Mouse (Mus musculus) c-Kit-positive CD71-positive TER-119-negative erythroid progenitor cells, embryonic 14.5 days (primary cell): ENCODE results near the gene Gnai2.
A peak's percentile ranks its signal among the peaks of the same experiment; 100 is the strongest.

Source experiments
- DNase-seq: peaks from one replicate; pipeline ENCODE4 v3.0.0-alpha.2; 2013; ENCODE audit warnings: low read depth

The Gnai2 gene

GRCm38 (mm10) chr9:107630576-107630975 is 4.6 kb downstream of the Gnai2 start:
- DNase-seq = no peak

- DNase-seq = no peak
Measured at GRCm38 (mm10) chr9:107629901-107630425, 5.2 kb downstream of the Gnai2 start.

DNA sequence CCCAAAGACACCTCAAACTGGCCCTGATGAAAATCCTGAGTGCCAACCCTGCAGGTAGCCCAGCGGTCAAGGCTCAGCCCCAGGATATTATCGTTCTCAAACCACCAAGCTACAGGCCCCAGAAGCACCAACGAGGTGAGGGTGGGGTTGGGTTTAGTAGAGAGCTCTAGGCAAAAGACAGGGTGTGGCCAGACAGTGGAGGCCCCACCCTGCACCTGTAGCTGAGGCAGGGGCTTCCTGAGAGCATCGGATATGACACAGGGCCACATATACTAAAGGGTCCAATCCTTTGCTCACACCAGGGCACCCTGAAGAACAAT is 5.8 kb downstream of the Gnai2 start:
- DNase-seq = no peak

DNA sequence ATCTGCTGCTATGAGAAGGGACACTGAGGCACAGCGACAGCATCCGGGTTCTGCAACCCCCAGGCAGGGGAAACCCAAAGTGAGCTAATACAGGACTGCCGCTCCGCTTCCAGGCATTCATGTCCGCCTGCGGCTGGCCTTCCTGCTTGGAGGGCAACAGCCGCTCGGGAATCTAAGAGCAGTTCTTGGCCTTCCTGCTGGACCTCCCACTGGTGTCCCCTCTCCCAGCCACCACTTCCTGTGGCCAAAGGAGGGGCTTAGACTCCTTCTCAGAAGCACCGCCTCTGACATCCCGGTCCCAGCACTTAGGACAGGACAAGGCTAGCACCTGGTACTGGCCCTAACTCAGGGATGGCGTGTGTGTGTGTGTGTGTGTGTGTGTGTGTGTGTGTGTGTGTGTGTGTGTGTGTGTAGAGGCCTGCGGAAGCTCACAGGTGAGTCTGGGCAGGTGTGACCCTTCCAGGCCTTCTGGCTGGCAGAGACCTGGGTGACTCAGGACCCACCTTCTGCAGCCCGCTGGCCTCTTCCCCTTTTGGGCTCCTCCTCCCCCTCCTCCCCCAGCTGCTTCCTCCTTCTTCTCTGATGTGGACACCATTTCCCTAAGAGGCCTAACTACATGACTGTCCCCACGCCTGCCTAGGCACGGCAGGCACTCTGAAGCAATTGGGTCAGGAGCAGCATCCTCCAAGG is 6.3 kb downstream of the Gnai2 start:
- no peak for DNase-seq

- DNase-seq = no peak
Measured at GRCm38 (mm10) chr9:107627387-107628255, 7.5 kb downstream of the Gnai2 start.

DNA sequence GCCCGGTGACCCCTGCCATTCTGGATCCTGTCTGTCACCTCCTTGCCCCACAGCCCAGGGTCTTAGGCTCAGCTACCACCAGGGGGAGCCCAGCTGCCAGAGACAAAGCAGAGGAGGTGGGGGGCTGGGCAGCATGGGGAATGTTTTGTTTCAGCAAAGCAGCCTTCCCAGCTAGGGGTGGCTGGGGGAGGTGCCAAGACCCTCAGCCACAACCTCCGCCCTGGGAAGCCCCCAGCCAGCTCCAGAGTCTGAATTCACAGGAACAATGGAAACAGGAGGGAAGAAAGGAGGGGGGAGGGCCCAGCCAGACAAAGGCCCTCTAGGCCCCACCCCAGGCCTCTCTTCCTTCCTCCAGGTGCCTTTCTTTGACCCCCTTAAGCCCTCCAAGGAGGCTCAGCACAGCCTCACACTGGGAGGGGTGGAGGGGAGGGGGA is 8.3 kb downstream of the Gnai2 start:
- no peak for DNase-seq

GRCm38 (mm10) chr9:107626158-107626843 is 8.9 kb downstream of the Gnai2 start:
- DNase-seq = no peak

DNA sequence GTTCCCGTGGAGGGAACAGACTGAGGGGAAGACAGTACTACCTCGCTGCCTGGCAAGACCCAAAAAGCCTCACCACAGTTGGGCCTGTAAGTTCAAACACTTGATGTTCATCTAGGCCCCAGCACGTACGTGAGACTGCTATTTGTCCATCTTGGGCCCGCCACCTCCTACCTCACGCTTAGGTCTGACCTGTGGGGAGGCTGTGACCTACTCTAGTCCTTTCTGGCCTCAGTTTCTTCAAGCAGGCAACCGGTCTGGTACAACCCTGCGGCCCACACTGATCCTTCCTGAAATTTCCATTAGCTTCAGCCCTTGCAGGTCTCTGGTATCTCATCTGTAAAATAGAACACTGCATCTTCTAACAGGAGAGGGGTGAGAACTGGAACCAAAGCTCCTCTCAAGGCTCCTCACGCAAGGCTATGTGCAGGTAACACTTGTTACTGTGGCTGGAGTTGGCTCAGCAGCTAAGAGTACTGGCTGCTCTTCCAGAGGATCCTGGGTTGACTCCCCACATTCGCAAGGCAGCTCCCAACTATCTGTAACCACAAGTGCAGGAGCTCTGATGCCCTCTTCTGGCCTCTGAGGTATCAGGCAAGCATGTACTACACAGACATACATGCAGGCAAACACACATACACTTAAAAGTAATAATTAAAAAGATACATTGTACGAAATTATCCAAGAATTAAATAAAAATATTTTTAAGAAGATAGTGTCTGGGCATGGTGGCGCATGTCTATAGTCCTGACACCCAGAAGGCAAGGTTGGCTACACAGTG is 9.6 kb downstream of the Gnai2 start:
- no peak for DNase-seq

DNA sequence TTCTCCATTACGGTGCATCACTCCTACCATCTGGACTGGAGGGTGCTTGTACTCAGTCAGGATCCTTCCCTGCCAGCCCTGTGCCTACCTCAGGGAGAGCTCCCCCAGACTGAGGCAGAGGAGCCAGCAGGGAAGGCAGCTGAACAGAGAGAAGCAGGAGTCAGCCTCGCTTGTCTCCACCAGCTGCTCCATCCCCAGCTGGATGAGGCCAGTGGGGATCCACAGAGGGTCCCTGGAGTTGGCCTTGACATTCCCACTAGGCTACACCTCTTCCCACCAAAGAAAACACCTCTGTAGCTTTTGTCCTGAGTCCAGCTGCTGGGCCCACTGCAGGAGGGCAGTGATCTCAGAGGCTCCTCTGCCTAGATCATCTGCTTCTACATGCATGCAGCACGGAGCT is 10.2 kb downstream of the Gnai2 start:
- DNase-seq = no peak

- no peak for DNase-seq
Measured at GRCm38 (mm10) chr9:107624539-107624938, 10.6 kb downstream of the Gnai2 start.

DNA sequence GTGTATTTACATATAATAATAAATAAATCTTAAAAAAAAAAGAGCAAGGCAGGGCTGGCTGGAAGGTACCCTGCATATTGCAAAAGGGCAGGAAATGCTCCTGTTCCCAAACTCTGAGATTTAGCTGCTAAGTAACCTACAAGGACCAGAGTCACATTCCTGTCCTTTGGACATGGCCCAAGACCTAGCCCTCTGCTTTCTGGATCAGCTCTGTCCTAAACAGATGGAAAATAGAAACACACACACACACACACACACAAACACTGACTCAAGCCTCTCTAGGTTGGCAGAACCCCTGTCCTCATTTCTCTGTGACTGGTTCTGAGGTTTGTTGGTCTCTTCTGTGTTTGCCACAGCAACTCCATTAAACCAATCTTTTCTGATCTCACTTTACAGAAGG is 14.2 kb downstream of the Gnai2 start:
- no peak for DNase-seq

GRCm38 (mm10) chr9:107619546-107619879 is 15.7 kb downstream of the Gnai2 start:
- DNase-seq = no peak

GRCm38 (mm10) chr9:107618778-107619545 is 16.2 kb downstream of the Gnai2 start:
- no peak for DNase-seq

GRCm38 (mm10) chr9:107618098-107618497 is 17.1 kb downstream of the Gnai2 start:
- DNase-seq = no peak

GRCm38 (mm10) chr9:107617461-107617860 is 17.7 kb downstream of the Gnai2 start:
- DNase-seq = no peak

DNA sequence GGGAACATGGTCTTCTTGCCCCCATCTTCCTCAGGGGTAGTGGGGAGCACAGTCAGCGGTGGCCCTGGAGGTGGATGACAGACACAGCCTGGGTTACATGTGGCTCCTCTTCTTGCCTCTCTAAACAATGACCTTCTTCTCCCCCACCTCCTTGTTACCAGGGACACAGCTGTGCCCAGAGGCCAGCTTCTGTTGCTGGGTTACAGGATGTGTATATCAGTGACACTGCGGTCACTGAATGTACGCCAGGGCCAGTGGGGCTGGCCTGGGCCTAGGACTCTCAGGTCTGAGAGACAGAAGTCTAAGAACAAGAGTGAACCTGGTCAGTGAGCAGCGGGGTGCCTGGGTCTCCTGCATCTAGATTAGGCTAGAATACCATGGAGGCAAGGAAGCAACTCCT is 20.1 kb downstream of the Gnai2 start:
- no peak for DNase-seq

DNA sequence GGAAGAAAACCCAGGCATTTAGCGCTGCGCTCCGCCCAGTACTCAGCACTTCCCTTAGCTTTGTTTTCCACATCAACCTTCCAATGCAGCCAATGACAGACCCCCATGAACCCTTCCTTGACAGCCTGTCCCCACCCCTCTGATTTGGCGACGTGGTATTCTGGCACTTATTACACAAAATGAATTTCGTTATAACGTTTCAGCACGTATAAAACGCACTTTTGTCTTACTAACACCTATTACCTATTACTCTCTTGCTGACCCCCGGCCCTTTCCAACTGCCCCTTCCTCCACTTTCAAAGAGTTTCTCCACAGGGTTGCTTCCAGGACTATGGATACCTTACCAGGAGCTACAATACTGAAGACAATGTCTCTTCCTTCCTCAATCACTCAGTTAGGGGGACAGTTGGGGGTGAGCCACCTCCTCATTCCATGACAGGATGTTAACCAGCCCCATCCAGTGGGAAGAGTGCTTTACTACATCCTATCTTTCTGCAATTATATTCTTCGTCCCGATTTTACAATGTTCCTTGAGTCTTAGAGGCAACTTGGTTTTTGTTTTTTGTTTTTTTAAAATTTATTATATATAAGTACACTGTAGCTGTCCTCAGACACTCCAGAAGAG is 22.1 kb downstream of the Gnai2 start:
- no peak for DNase-seq

- DNase-seq = peak; percentile 91
Measured at GRCm38 (mm10) chr9:107612191-107612944, 22.8 kb downstream of the Gnai2 start.

DNA sequence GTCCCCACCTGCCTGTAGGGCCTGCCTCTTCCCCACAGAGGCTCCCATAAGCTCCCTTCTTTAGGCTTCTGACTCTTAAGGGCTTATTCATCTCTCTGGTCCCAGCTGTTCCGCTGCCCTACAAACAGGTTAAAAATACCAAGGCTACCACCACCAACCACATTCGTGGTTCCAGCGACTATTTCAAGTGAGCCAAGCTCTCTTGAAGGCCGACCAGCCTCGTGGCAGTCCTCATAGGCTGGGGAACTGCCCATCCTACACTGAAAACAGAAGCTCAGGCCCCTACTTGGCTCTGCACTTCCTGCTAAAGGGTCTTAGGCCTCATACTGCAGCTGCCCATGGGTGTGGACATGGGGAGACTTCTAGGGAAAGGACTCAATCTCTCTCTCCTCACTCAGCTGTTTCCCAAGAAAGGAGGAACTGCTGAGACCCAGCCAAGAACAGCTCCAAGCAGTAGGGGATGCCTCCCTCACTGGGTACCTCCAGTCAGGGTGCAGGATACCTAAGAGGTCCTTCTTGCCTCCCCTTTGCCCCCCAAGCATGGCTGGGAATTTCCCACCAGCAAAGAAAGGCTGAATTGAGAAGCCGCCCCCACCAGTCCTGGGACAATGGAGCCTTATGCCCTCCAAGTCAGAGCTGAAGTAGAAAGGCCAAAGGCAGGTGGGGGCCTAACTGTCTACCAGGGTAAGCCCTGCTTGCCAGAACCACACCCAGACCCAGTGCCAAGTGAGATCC is 23.5 kb downstream of the Gnai2 start:
- DNase-seq = no peak
